Mouse (Mus musculus): Measurements from ENCODE around the gene Phyh. TPM values are rescaled to one million over a fixed set of nuclear protein-coding genes. Genes with fewer than 3 reads are reported as not detected.
A peak's percentile ranks its signal among the peaks of the same experiment; 100 is the strongest.

Phyh gene
- total and polyA plus RNA-seq, 2 experiments from 2014 or later = 74.6 to 127 TPM

DNA sequence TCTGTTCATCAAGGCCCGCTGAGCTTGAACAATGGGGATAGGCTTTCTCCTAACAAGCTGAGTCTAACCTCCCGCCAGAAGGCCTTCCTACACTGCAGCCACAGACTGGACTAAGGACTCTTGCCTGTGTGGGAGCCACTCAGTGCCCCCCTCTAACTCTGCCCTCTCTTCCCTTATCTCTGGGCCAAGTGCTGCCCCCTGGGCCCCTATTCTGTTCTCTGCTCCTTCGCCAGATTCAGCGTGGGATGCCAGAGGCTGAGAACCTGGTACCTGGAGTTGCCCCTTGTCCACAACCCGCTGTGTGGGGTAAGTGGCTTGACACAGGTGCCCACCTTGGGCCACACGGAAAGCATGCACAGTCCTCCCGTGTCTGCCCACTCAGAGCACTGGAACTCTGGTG, 4.9 kb upstream of the Phyh start:
- Histone ChIP-seq H3K4me3 (ENCODE audit: low read length) (no peak overlapping the region), H3K27me3 (ENCODE audit: insufficient read depth, low read length) (no peaks in the 10 kb centered on the region), H3K36me3 (ENCODE audit: insufficient read depth, low read length) (no peaks in the 10 kb centered on the region), H3K9me3 (ENCODE audit: low read length) (no peaks in the 10 kb centered on the region), H3K27ac (no peak overlapping the region), H3K4me1 (ENCODE audit: insufficient read depth, low read length) (0 out of 2 replicates have a peak, but pooled peaks cover 3% of the 10 kb centered on the region), H3K9ac (replicated peaks; ENCODE audit: low read length) (no peak overlapping the region), H3K4me2 (ENCODE audit: low read depth, low read length) (no peak overlapping the region)
- TF ChIP-seq CTCF (IDR thresholded peaks at IDR 0.05; ENCODE audit: low read depth) = no peak
- 63% methylated on average over 7 of the region's 7 CpGs for WGBS
- no peak for DNase-seq (ENCODE audit: low spot score)
- 0 out of 2 replicates have a peak, but pooled peaks have one; percentile 4 for ATAC-seq

DNA sequence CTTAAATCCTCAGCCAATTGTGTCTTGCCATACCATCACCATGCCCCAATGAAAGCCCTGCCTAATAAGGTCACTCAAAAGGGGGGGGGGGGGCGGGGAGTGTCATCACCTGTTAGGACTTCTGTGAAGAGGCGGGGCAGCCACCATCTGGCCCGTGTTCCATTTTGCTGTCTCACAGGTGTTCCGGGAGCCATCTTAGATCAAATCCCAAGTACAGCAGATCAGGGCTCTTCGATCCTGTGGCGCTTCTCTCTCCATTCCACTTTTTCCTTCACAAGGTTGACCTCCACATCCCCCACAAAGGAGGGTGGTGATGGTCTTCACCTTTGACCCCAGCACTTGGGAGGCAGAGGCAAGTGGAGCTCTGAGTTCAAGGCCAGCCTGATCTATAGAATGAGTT, 2.8 kb upstream of the Phyh start:
- no peak overlapping the region for H3K9ac ChIP-seq (replicated peaks; ENCODE audit: low read length)
- no peak overlapping the region for H3K4me3 ChIP-seq (ENCODE audit: low read length)
- H3K27me3 ChIP-seq (ENCODE audit: insufficient read depth, low read length) = no peaks in the 10 kb centered on the region
- no peak for ATAC-seq
- no peaks in the 10 kb centered on the region for H3K9me3 ChIP-seq (ENCODE audit: low read length)
- TF ChIP-seq CTCF (IDR thresholded peaks at IDR 0.05; ENCODE audit: low read depth) = no peak
- 77% methylated on average over 6 of the region's 6 CpGs for WGBS
- peaks cover 8% of the 10 kb centered on the region; the same call in 1 of the 2 replicates for H3K4me1 ChIP-seq (ENCODE audit: insufficient read depth, low read length)
- no peaks in the 10 kb centered on the region for H3K36me3 ChIP-seq (ENCODE audit: insufficient read depth, low read length)
- no peak overlapping the region for H3K27ac ChIP-seq
- DNase-seq (ENCODE audit: low spot score) = no peak
- H3K4me2 ChIP-seq (ENCODE audit: low read depth, low read length) = no peak overlapping the region

DNA sequence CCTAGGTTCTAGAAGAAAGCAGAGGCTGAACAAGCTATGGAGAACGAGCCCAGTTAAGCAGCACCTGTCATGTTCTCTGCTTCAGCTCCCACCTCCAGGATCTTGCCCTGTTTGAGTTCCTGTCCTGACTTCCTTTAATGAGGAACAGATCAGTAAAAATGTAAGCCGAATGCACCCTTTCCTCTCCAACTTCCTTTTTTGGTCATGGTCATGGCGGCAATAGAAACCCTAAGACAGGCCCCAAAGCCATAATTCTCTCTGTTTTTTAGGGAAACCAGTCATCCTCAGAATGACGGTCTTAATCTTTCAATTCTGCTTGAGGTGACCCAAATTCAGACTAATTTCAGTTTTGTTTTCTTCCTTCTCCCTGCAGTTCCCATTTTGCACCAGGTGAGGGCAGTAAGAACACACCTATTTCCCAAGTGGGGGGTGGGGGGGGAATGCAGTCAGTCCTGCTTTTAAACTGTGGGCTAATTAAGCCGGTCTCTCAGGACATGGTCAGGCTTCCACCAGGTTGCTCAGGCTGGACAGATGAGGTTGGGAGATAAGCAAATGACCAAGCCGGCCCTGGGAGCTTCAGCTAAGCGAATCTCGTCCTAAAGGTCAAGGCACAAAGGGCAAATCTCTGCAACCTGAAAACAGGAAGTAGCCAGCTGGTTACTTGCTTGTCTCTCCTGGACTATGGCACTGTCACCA, 1.3 kb upstream of the Phyh start:
- peak overlapping the region; percentile 38; the same call in 1 of the 2 replicates for H3K4me2 ChIP-seq (ENCODE audit: low read depth, low read length)
- 24% methylated on average over 8 of the region's 8 CpGs for WGBS
- H3K27me3 ChIP-seq (ENCODE audit: insufficient read depth, low read length) = no peaks in the 10 kb centered on the region
- peaks cover 8% of the 10 kb centered on the region; the same call in 1 of the 2 replicates for H3K4me1 ChIP-seq (ENCODE audit: insufficient read depth, low read length)
- no peaks in the 10 kb centered on the region for H3K36me3 ChIP-seq (ENCODE audit: insufficient read depth, low read length)
- no peak overlapping the region for H3K4me3 ChIP-seq (ENCODE audit: low read length)
- peak; percentile 93 for TF ChIP-seq CTCF (IDR thresholded peaks at IDR 0.05; ENCODE audit: low read depth)
- no peak for ATAC-seq
- H3K9me3 ChIP-seq (ENCODE audit: low read length) = no peaks in the 10 kb centered on the region
- DNase-seq (ENCODE audit: low spot score) = peak; percentile 73
- H3K9ac ChIP-seq (replicated peaks; ENCODE audit: low read length) = no peak overlapping the region
- H3K27ac ChIP-seq = 0 out of 2 replicates have a peak overlapping the region, but pooled peaks have one; percentile 8

DNA sequence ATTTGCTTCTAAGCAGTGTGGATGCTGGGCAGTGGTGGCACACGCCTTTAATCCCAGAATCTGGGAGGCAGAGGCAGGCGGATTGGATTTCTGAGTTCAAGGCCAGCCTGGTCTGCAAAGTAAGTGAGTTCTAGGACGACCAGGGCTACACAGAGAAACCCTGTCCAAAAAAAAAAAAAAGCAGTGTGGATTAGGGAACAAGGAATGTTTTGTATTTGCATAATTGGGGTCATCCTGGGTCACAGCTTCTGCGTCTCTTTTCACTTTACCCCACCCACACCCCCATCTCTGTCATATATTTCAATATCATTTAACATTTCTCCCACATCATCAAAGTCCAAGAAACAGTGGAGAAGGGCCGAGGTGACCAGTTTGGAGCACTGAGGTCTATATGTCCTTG, 2.2 kb downstream of the Phyh start:
- Histone ChIP-seq H3K27ac (no peak overlapping the region), H3K27me3 (ENCODE audit: insufficient read depth, low read length) (no peaks in the 10 kb centered on the region), H3K4me1 (ENCODE audit: insufficient read depth, low read length) (peaks cover 8% of the 10 kb centered on the region; the same call in 1 of the 2 replicates), H3K9ac (replicated peaks; ENCODE audit: low read length) (no peak overlapping the region), H3K9me3 (ENCODE audit: low read length) (no peaks in the 10 kb centered on the region), H3K36me3 (ENCODE audit: insufficient read depth, low read length) (no peaks in the 10 kb centered on the region), H3K4me2 (ENCODE audit: low read depth, low read length) (no peak overlapping the region), H3K4me3 (ENCODE audit: low read length) (no peak overlapping the region)
- no peak for TF ChIP-seq CTCF (IDR thresholded peaks at IDR 0.05; ENCODE audit: low read depth)
- ATAC-seq (no peak), DNase-seq (ENCODE audit: low spot score) (no peak)
- whole genome bisulfite sequencing = 67% methylated on average over 5 of the region's 5 CpGs

DNA sequence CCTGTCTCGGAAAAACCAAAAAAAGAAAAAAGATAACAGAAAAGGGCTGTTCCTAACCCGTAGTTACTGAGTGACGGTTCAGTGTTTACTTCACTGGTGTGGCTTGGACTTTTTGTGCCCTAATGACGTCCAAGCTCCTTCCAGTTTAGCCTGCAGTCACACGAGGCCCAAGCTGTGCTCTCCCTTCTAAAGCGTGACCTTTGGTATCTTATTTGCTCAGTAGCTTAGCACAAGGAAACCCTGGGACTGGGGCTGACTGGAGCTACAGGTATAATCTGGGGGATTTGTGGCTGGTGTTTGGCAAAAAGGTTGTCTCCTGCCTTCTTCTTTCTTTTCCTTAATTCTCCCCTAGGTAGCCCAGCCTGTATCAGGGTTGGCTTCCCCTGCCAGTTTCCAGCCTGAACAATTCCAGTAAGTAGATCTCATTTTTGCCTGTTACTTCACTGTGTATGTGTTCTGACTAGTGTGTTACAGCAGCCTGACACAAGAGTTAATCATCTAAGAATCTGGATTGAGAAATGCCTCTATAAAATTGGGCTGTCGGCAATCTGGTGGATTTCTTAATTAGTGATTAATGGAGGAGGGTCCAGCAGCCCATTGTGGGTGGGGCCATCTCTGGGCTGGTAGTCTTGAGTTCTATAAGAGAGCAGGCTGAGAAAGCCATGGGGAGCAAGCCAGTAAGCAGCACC, 3.8 kb downstream of the Phyh start:
- TF ChIP-seq CTCF (IDR thresholded peaks at IDR 0.05; ENCODE audit: low read depth) = no peak
- Histone ChIP-seq H3K36me3 (ENCODE audit: insufficient read depth, low read length) (0 out of 2 replicates have a peak, but pooled peaks cover 3% of the 10 kb centered on the region), H3K4me3 (ENCODE audit: low read length) (no peak overlapping the region), H3K4me2 (ENCODE audit: low read depth, low read length) (no peak overlapping the region), H3K4me1 (ENCODE audit: insufficient read depth, low read length) (peaks cover 8% of the 10 kb centered on the region; the same call in 1 of the 2 replicates), H3K9ac (replicated peaks; ENCODE audit: low read length) (no peak overlapping the region), H3K9me3 (ENCODE audit: low read length) (no peaks in the 10 kb centered on the region), H3K27ac (no peak overlapping the region), H3K27me3 (ENCODE audit: insufficient read depth, low read length) (no peaks in the 10 kb centered on the region)
- DNase-seq (ENCODE audit: low spot score) (no peak), ATAC-seq (no peak)
- WGBS = 68% methylated on average over 7 of the region's 7 CpGs

DNA sequence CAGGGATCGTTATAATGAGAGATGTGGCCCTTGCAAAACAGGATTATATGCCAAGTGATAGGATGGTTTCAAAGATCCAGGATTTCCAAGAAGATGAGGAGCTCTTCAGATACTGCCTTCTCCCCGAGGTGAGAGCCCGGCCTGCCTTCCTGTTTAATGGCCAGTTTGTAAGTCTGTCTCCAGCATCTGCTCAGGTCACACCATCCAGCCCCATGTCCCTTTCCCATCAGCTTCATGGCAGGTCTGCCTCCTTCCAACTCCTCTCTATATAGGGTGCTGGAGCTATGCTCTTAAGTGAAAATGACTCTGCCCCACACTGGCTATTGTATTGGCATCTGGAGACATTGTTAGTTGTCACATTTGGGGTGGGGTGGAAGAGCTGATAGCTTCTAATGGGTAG, 8.6 kb downstream of the Phyh start:
- Histone ChIP-seq H3K9ac (replicated peaks; ENCODE audit: low read length) (no peak overlapping the region), H3K27me3 (ENCODE audit: insufficient read depth, low read length) (no peaks in the 10 kb centered on the region), H3K4me3 (ENCODE audit: low read length) (no peak overlapping the region), H3K4me1 (ENCODE audit: insufficient read depth, low read length) (no peaks in the 10 kb centered on the region), H3K4me2 (ENCODE audit: low read depth, low read length) (no peak overlapping the region), H3K36me3 (ENCODE audit: insufficient read depth, low read length) (peaks cover 29% of the 10 kb centered on the region; the same call in 1 of the 2 replicates), H3K27ac (no peak overlapping the region), H3K9me3 (ENCODE audit: low read length) (no peaks in the 10 kb centered on the region)
- DNase-seq (ENCODE audit: low spot score) (no peak), ATAC-seq (no peak)
- no peak for TF ChIP-seq CTCF (IDR thresholded peaks at IDR 0.05; ENCODE audit: low read depth)
- 89% methylated on average over 3 of the region's 3 CpGs for WGBS

Measured in hindbrain, postnatal 0 days (tissue).